Mouse (Mus musculus): ENCODE measurements at regions not wholly inside any gene's neighbourhood (a gene's known extent, or its start where the extent isn't known, plus 50 kb on each side); places are given as distances from the start of the nearest gene placed in this dataset.

DNA sequence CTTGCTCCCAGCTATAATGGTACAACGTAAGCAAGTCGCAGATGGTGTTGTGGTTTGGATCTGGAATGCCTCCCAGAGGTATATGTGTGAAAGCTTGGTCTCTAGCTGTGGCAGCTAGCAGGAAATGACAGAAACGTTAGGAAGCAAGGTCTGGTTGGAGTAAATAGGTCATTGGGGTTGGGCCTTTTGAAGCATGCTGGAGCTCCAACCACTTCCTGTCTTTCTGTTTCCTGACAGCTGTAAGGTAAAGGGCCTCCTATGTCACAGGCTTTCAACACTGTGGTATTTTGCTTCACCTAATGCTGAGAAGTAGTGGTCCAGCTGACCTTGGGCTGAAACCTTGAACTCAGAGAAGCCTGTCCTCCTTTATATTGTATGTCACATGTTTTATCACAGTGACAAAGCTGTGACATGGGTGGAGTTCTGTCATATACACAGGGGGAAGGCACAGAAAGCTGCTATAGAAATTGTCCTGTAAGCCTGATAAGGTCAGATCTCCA is 106.8 kb upstream of the Nabp1 start:
- peak; percentile 33; the same call in 1 of the 2 replicates for TF ChIP-seq EP300 (IDR thresholded peaks at IDR 0.05; ENCODE audit: low read depth)
- TF ChIP-seq CTCF (IDR thresholded peaks at IDR 0.05; ENCODE audit: low read depth), result no peak
